Comparison of ENCODE assay signal across 15 mouse cellular contexts in genomic region chr5:136656830-136657395, GRCm38 (mm10). TPM values are rescaled to one million over a fixed set of nuclear protein-coding genes. Genes with fewer than 3 reads are reported as not detected.
DNase-seq lines count a peak whose midpoint lies in the region; ATAC-seq and TF ChIP-seq lines count a peak whose summit lies in the region.
"Had no signal": no experiment of that assay in that cellular context is flagged by ENCODE, and none has a peak within 500 bp of the region (broad histone marks: within the 10 kb centered on the region; RNA-seq: fewer than 3 reads in every experiment).

No protein-coding gene starts in this region.

- no peak overlapping the region for H3K9ac ChIP-seq in kidney, embryonic 15.5 days
- H3K9ac ChIP-seq: stomach, embryonic 15.5 days had no signal

- no peaks in the 10 kb centered on the region for H3K36me3 ChIP-seq in kidney, embryonic 15.5 days
- H3K36me3 ChIP-seq in thymus, adult 2 months (ENCODE audit: control insufficient read depth, insufficient read depth, low read length) = no peaks in the 10 kb centered on the region
- H3K36me3 ChIP-seq: stomach, embryonic 15.5 days had no signal

- H3K4me1 ChIP-seq in kidney, embryonic 15.5 days = no peaks in the 10 kb centered on the region
- H3K4me1 ChIP-seq in thymus, adult 2 months (replicated peaks; ENCODE audit: control insufficient read depth, insufficient read depth, low read length) = 0 out of 2 replicates have a peak, but pooled peaks cover 3% of the 10 kb centered on the region
- H3K4me1 ChIP-seq in bone marrow, adult 2 months (ENCODE audit: control insufficient read depth, insufficient read depth, low read length) = no peaks in the 10 kb centered on the region
- no peaks in the 10 kb centered on the region for H3K4me1 ChIP-seq in cerebellum, adult 2 months (ENCODE audit: control insufficient read depth, insufficient read depth, low read length)
- H3K4me1 ChIP-seq: stomach, embryonic 15.5 days had no signal

- no peak overlapping the region for H3K4me2 ChIP-seq in kidney, embryonic 15.5 days
- H3K4me2 ChIP-seq: stomach, embryonic 15.5 days had no signal

- H3K9me3 ChIP-seq in kidney, embryonic 15.5 days (replicated peaks) = no peaks in the 10 kb centered on the region
- H3K9me3 ChIP-seq: stomach, embryonic 15.5 days had no signal

- peak; percentile 10 for DNase-seq in kidney, adult 9 months
- peak; percentile 16 for DNase-seq in thymus, adult 2 months
- DNase-seq in thymus, postnatal 0 days (ENCODE audit: low spot score) = no peak
- no peak for DNase-seq in right cerebral cortex, postnatal 10 days (ENCODE audit: low spot score in 2 of 2)
- DNase-seq in cerebellum, adult 2 months = no peak
- DNase-seq: cerebellum, postnatal 14 days; heart, postnatal 14 days had no signal

- no peak for ATAC-seq in kidney, embryonic 15.5 days (replicated peaks; ENCODE audit: low FRiP score)
- ATAC-seq: forebrain, embryonic 16.5 days had no signal

- no peak overlapping the region for H3K4me3 ChIP-seq in kidney, embryonic 15.5 days (replicated peaks)
- no peak overlapping the region for H3K4me3 ChIP-seq in thymus, adult 2 months (ENCODE audit: control insufficient read depth, insufficient read depth, low read length)
- no peak overlapping the region for H3K4me3 ChIP-seq in bone marrow, adult 2 months (replicated peaks; ENCODE audit: control insufficient read depth, low read depth, low read length)
- no peak overlapping the region for H3K4me3 ChIP-seq in cerebellum, adult 2 months (replicated peaks; ENCODE audit: insufficient read depth, low read depth, low read length)
- H3K4me3 ChIP-seq: stomach, embryonic 15.5 days had no signal

- 85% methylated on average over 10 of the region's 10 CpGs for WGBS in kidney, embryonic 15.5 days
- 95% methylated on average over 10 of the region's 10 CpGs for WGBS in thymus, adult 2 months
- WGBS in bone marrow, adult 2 months = 85% methylated on average over 10 of the region's 10 CpGs
- 84% methylated on average over 10 of the region's 10 CpGs for WGBS in cerebellum, adult 2 months

- H3K27ac ChIP-seq in kidney, embryonic 15.5 days = no peak overlapping the region
- no peak overlapping the region for H3K27ac ChIP-seq in thymus, adult 2 months (ENCODE audit: control insufficient read depth, insufficient read depth, low read length)
- H3K27ac ChIP-seq in bone marrow, adult 2 months (ENCODE audit: control insufficient read depth, insufficient read depth, low read depth, low read length, poor library complexity) = no peak overlapping the region
- no peak overlapping the region for H3K27ac ChIP-seq in cerebellum, adult 2 months (ENCODE audit: insufficient read depth, low read length)
- H3K27ac ChIP-seq: stomach, embryonic 15.5 days had no signal

- no peak for TF ChIP-seq CTCF in thymus, adult 2 months (IDR thresholded peaks at IDR 0.05; ENCODE audit: borderline replicate concordance, control insufficient read depth, extremely low read depth, insufficient read depth, low read length, poor library complexity)
- TF ChIP-seq CTCF in bone marrow, adult 2 months (IDR thresholded peaks at IDR 0.05; ENCODE audit: control insufficient read depth, insufficient read depth, low read length) = peak; percentile 53; the same call in 1 of the 2 replicates
- TF ChIP-seq CTCF in cerebellum, adult 2 months (IDR thresholded peaks at IDR 0.05; ENCODE audit: borderline replicate concordance, insufficient read depth, low read depth, low read length) = no peak; the same call in 1 of the 2 replicates

- TF ChIP-seq POLR2A in thymus, adult 2 months (IDR thresholded peaks at IDR 0.05; ENCODE audit: control insufficient read depth, extremely low read depth, insufficient read depth, low read length, poor library complexity) = no peak
- no peak for TF ChIP-seq POLR2A in bone marrow, adult 2 months (IDR thresholded peaks at IDR 0.05; ENCODE audit: borderline replicate concordance, control insufficient read depth, low read depth, low read length)
- TF ChIP-seq POLR2A in cerebellum, adult 2 months (IDR thresholded peaks at IDR 0.05; ENCODE audit: borderline replicate concordance, insufficient read depth, low read length) = no peak

- no peaks in the 10 kb centered on the region for H3K27me3 ChIP-seq in kidney, embryonic 15.5 days
- H3K27me3 ChIP-seq in thymus, adult 2 months (ENCODE audit: control insufficient read depth, insufficient read depth, low read length) = no peaks in the 10 kb centered on the region
- H3K27me3 ChIP-seq in cerebellum, adult 2 months (ENCODE audit: control insufficient read depth, insufficient read depth, low read length) = no peaks in the 10 kb centered on the region
- H3K27me3 ChIP-seq: stomach, embryonic 15.5 days had no signal

RNA-seq across cellular contexts. Expression of gene Myl10, which starts 36.0 kb away (rescaled TPM):
- polyA plus RNA-seq in kidney, embryonic 15.5 days (2015; fragmentation: Nextera tagmentation; extraction: Ambion mirVana) = not detected in 2 replicates
- 9.6 and 10.7 TPM in 2 replicates for polyA plus RNA-seq in thymus, adult 2 months (2012; rRNA removed)
- polyA plus RNA-seq in thymus, postnatal 0 days (2015; fragmentation: Nextera tagmentation; extraction: Ambion mirVana) = 21.7 and 24.2 TPM in 2 replicates
- polyA plus RNA-seq in bone marrow, adult 2 months (2011; ENCODE audit: insufficient read depth, insufficient read length, low replicate concordance, missing spikeins) = 1.7 TPM in 1 of 2 replicates, not detected in the other
- not detected in 2 replicates for polyA plus RNA-seq in cerebellum, adult 2 months (2012; rRNA removed)
- polyA plus RNA-seq: embryonic facial prominence, embryonic 14.5 days; forebrain, embryonic 16.5 days; intestine, embryonic 14.5 days; limb, embryonic 14.5 days; neural tube, embryonic 11.5 days had no signal

Comparison
In these comparisons a context has a peak if more than half of its experiments do, and no peak if none do; other contexts are left out.
1. DNase-seq: peak in kidney, adult 9 months (single experiment) and thymus, adult 2 months (single experiment); none in thymus, postnatal 0 days (single experiment), right cerebral cortex, postnatal 10 days (0 of 2) and cerebellum, adult 2 months (0 of 2).